Mouse (Mus musculus) forelimb bud, embryonic 11.5 days (tissue): ENCODE measurements around the gene N4bp2.
A peak's percentile ranks its signal among the peaks of the same experiment; 100 is the strongest.
"Not testable (repeated sequence)": the region's sequence is repeated elsewhere in the genome, so short reads cannot be mapped to it uniquely, and the experiment has no call there.

Source experiments
- DNase-seq: peaks from one replicate; pipeline ENCODE4 v3.0.0-alpha.2; 2012; ENCODE audit warnings: low read depth, low spot score

Gene N4bp2

GRCm38 (mm10) chr5:65763916-65764785 lies 830 bp downstream of the N4bp2 start:
- peak; percentile 78 for DNase-seq

GRCm38 (mm10) chr5:65764786-65765634 lies 1.7 kb downstream of the N4bp2 start:
- peak; percentile 94 for DNase-seq

GRCm38 (mm10) chr5:65765635-65765911 lies 2.3 kb downstream of the N4bp2 start:
- DNase-seq, result no peak

GRCm38 (mm10) chr5:65768007-65768406 lies 4.7 kb downstream of the N4bp2 start:
- no peak for DNase-seq

- no peak for DNase-seq
Measured at GRCm38 (mm10) chr5:65770065-65770464, 6.7 kb downstream of the N4bp2 start.

GRCm38 (mm10) chr5:65770493-65770892 lies 7.2 kb downstream of the N4bp2 start:
- no peak for DNase-seq

- not testable (repeated sequence) for DNase-seq
Measured at GRCm38 (mm10) chr5:65773957-65774356, 10.6 kb downstream of the N4bp2 start.

GRCm38 (mm10) chr5:65776166-65776565 lies 12.8 kb downstream of the N4bp2 start:
- DNase-seq, result no peak

GRCm38 (mm10) chr5:65776907-65777306 lies 13.6 kb downstream of the N4bp2 start:
- DNase-seq, result no peak

- DNase-seq, result not testable (repeated sequence)
Measured at GRCm38 (mm10) chr5:65778986-65779385, 15.7 kb downstream of the N4bp2 start.

GRCm38 (mm10) chr5:65779401-65780063 lies 16.2 kb downstream of the N4bp2 start:
- DNase-seq, result no peak

- no peak for DNase-seq
Measured at GRCm38 (mm10) chr5:65781147-65781715, 17.9 kb downstream of the N4bp2 start.

GRCm38 (mm10) chr5:65781769-65782715 lies 18.7 kb downstream of the N4bp2 start:
- DNase-seq, result no peak

- no peak for DNase-seq
Measured at GRCm38 (mm10) chr5:65790604-65791225, 27.4 kb downstream of the N4bp2 start.

- DNase-seq, result no peak
Measured at GRCm38 (mm10) chr5:65794202-65794601, 30.9 kb downstream of the N4bp2 start.

- no peak for DNase-seq
Measured at GRCm38 (mm10) chr5:65794702-65795101, 31.4 kb downstream of the N4bp2 start.

- DNase-seq, result no peak
Measured at GRCm38 (mm10) chr5:65795293-65795993, 32.1 kb downstream of the N4bp2 start.

- no peak for DNase-seq
Measured at GRCm38 (mm10) chr5:65795994-65796298, 32.6 kb downstream of the N4bp2 start.

GRCm38 (mm10) chr5:65823601-65824133 lies 60.3 kb downstream of the N4bp2 start:
- DNase-seq, result peak; percentile 31

GRCm38 (mm10) chr5:65826476-65826875 lies 63.2 kb downstream of the N4bp2 start:
- DNase-seq, result no peak
